Mouse (Mus musculus) forebrain, embryonic 12.5 days (tissue): ENCODE measurements around the gene Ifitm2. TPM values are rescaled to one million over a fixed set of nuclear protein-coding genes. Genes with fewer than 3 reads are reported as not detected.

ENCODE experiments used
- ATAC-seq: fragments of 200-750 bp; cut with Nextera tagmentation; 2 replicates; pipeline ENCODE4 v1.8.0; 2017; ENCODE audit warnings: moderate TSS enrichment; ENCODE audit not compliant: low FRiP score
- H3K27ac ChIP-seq: fragments of 300-500 bp; sonication (generic); 2 replicates; pipeline ENCODE4 v1.5.1; 2016; ENCODE audit warnings: mild to moderate bottlenecking
- H3K27me3 ChIP-seq: fragments of 300-500 bp; sonication (generic); 2 replicates; pipeline ENCODE4 v1.6.1; 2016; ENCODE audit warnings: mild to moderate bottlenecking
- H3K36me3 ChIP-seq: fragments of 300-500 bp; sonication (generic); replicated peaks from 2 replicates; pipeline ENCODE4 v1.6.1; 2016; ENCODE audit warnings: mild to moderate bottlenecking
- H3K4me1 ChIP-seq: fragments of 300-500 bp; sonication (generic); 2 replicates; pipeline ENCODE4 v1.6.1; 2016
- H3K4me2 ChIP-seq: fragments of 300-500 bp; sonication (generic); 2 replicates; pipeline ENCODE4 v1.6.1; 2016; ENCODE audit warnings: mild to moderate bottlenecking, moderate library complexity
- H3K4me3 ChIP-seq: fragments of 300-500 bp; sonication (generic); replicated peaks from 2 replicates; pipeline ENCODE4 v1.5.1; 2016; ENCODE audit warnings: mild to moderate bottlenecking
- H3K9ac ChIP-seq: fragments of 300-500 bp; sonication (generic); 2 replicates; pipeline ENCODE4 v1.6.1; 2016; ENCODE audit warnings: mild to moderate bottlenecking
- H3K9me3 ChIP-seq: fragments of 300-500 bp; sonication (generic); 2 replicates; pipeline ENCODE4 v1.6.1; 2016
- WGBS: fragments of 180-500 bp; shearing (Covaris S2); methylation state at CpG from one replicate; pipeline ENCODE4 v1.1.7; 2016; 5-methylcytosine and 5-hydroxymethylcytosine counted together
- polyA plus RNA-seq: library from polyadenylated mRNA; unstranded; fragments of >200 nt; fragmentation: Nextera tagmentation; extraction: Ambion mirVana; gene quantifications from 2 replicates; pipeline ENCODE4 v1.2.1, GENCODE M21; 2016

Gene Ifitm2
- polyA plus RNA-seq, 1 experiment from 2014 or later, result 217 TPM

DNA sequence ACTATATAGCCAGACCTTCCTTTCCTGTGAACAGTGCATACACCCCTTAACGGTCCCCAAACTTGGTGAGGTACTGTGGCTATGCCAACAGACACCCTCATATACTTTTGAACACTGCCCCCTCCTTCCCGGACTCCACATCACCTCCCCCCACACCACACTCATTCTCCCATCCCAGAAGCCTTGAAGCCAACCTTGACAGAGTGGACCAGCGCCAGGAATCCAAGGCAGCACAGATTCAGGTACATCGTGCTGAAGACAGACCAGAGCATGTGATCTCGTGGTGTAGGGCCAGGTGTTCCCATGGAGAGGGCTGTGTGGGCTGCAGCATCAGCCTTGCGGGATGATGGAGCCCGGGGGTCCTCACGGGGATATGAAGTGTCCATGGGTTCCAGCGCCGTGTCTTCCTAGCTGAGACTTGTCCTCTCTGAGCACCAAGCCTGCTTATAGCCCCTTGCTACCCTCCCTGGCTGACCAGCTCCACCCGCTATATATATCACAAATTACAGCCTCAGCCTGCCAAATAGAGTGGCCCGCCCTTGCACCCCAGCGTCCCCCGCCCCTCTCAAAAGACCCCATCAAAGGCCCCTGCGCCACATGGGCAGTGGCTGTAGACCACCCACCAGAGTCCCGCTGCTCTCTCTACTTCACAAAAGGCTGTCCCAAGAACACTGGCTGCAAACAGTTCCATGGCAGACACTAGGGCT is 5.8 kb downstream of the Ifitm2 start, which contains the start of gene Ifitm5:
Gene Ifitm5 (minus strand): TSS at position 468 of the 707 bp plus-strand sequence.
- H3K27ac ChIP-seq, result no peak within 1 kb of the TSS
- ATAC-seq, result no peak
- peaks cover 14% of the 10 kb centered on the region; the same call in 1 of the 2 replicates for H3K36me3 ChIP-seq
- no peak within 1 kb of the TSS for H3K4me3 ChIP-seq
- no peak within 1 kb of the TSS for H3K9ac ChIP-seq
- WGBS, result 78% methylated on average over 16 of the region's 16 CpGs
- H3K27me3 ChIP-seq, result no peaks in the 10 kb centered on the region
- H3K4me2 ChIP-seq, result no peak within 1 kb of the TSS
- H3K4me1 ChIP-seq, result peaks cover 25% of the 10 kb centered on the region
- no peaks in the 10 kb centered on the region for H3K9me3 ChIP-seq

DNA sequence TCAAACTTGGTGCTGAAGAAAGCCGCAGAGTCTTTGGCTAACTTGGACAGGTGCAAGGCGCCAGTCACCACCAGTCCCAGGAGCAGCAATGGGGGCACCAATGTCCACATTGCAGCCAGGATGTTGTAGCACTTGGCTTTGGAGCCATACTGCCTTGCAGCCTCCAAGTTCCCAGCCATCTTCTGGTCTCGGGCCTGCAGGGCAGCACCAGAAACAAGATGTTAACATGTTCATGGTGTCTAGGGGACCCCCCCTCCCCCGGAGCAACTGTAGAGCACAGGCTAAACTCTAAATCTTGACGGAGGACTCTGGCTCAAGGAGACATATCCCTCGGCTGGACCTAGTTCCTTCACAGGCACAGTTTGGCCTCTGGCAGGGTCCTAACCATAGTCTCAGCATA is 6.5 kb downstream of the Ifitm2 start:
- 92% methylated on average over 6 of the region's 6 CpGs for WGBS
- peaks cover 14% of the 10 kb centered on the region; the same call in 1 of the 2 replicates for H3K36me3 ChIP-seq
- H3K9ac ChIP-seq, result no peak overlapping the region
- ATAC-seq, result no peak
- peaks cover 19% of the 10 kb centered on the region for H3K4me1 ChIP-seq
- no peak overlapping the region for H3K4me3 ChIP-seq
- no peaks in the 10 kb centered on the region for H3K27me3 ChIP-seq
- H3K27ac ChIP-seq, result no peak overlapping the region
- H3K9me3 ChIP-seq, result no peaks in the 10 kb centered on the region
- H3K4me2 ChIP-seq, result no peak overlapping the region

DNA sequence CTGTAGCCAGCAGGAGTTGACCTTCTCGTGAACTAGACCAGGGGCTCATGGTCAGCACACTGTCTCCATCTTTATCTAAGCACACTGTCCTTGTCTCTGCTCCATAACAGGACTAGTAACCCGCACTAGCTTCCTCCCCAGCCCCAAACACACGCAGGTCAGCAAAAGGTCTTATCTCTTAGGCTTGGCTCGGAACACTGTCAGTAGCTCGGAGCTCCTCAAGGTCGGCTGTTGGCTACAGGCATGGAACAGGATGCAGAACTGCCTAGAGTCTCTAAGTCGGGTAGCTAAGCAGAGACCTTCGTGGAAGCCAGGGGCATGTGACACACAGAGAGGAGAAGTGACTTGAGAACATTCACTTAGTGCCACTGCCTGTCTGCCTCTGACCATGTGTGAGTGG is 7.6 kb downstream of the Ifitm2 start:
- Histone ChIP-seq H3K27me3 (no peaks in the 10 kb centered on the region), H3K4me2 (no peak overlapping the region), H3K9me3 (no peaks in the 10 kb centered on the region), H3K36me3 (peaks cover 14% of the 10 kb centered on the region; the same call in 1 of the 2 replicates), H3K4me3 (no peak overlapping the region), H3K9ac (no peak overlapping the region), H3K27ac (no peak overlapping the region), H3K4me1 (peaks cover 15% of the 10 kb centered on the region)
- WGBS, result 92% methylated on average over 8 of the region's 8 CpGs
- no peak for ATAC-seq

DNA sequence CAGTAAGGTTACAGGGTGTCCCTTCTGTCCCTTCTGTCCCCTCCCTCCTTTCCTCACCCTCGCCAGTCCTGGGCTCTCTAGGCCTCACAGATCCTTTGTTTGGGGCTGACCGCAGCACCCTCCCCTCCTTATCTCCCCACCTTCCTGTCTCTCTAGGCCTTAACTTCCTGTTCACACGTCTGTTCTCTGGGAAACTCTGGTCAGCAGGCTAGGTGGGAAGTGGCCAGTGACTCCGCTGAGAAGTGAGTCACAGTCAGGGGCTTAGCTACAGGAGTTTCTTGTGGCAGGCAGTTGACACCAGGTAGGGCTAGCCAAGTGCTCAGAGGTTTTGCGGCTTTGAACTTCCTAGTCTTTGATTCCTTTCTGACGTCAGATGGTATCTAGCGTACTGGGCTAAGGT is 8.8 kb downstream of the Ifitm2 start:
- WGBS, result 78% methylated on average over 7 of the region's 7 CpGs
- H3K27me3 ChIP-seq, result 0 out of 2 replicates have a peak, but pooled peaks cover 4% of the 10 kb centered on the region
- H3K4me1 ChIP-seq, result peaks cover 20% of the 10 kb centered on the region
- ATAC-seq, result no peak
- H3K27ac ChIP-seq, result no peak overlapping the region
- no peak overlapping the region for H3K4me2 ChIP-seq
- H3K9me3 ChIP-seq, result no peaks in the 10 kb centered on the region
- no peak overlapping the region for H3K9ac ChIP-seq
- H3K36me3 ChIP-seq, result peaks cover 14% of the 10 kb centered on the region; the same call in 1 of the 2 replicates
- no peak overlapping the region for H3K4me3 ChIP-seq

DNA sequence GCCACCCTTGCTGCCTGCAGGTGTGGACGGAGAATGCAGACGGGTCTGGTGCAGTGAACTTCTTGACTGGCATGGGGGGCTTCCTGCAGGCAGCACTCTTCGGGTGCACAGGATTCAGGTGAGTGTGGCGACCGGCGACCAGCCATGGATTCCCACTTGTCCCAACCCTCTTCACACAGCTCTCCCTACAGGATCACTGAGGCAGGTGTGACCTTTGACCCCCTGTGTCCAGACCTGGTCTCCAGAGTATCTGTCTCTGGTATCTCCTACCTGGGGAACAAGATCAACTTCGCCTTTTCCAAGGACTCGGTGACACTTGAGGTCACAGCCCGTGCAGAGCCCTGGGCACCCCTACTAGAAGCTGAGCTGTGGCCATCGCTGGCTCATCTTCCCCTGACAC is 9.5 kb downstream of the Ifitm2 start:
- ATAC-seq, result no peak
- WGBS, result 95% methylated on average over 10 of the region's 10 CpGs
- Histone ChIP-seq H3K4me1 (peaks cover 24% of the 10 kb centered on the region), H3K4me2 (no peak overlapping the region), H3K4me3 (no peak overlapping the region), H3K9me3 (no peaks in the 10 kb centered on the region), H3K27me3 (0 out of 2 replicates have a peak, but pooled peaks cover 4% of the 10 kb centered on the region), H3K27ac (no peak overlapping the region), H3K36me3 (peaks cover 14% of the 10 kb centered on the region; the same call in 1 of the 2 replicates), H3K9ac (no peak overlapping the region)

DNA sequence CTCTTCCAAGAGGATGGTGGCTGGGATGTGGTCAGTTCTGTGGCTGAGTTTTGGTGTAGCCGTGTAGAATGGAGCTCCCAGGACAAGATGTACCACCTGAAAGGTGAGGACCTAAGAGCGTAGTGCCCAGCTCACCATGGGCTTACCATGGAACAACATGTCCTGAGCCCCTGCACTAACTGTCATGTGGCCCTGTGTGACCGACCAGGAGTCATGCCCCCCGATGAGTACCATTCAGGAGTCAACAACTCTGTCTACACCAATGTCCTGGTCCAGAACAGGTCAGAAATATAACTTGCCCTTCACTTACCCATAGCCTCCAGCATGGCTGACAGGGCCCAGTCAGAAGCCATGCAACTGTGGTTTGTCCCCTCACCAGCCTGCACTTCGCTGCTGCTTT is 10.5 kb downstream of the Ifitm2 start:
- Histone ChIP-seq H3K9me3 (no peaks in the 10 kb centered on the region), H3K27me3 (0 out of 2 replicates have a peak, but pooled peaks cover 4% of the 10 kb centered on the region), H3K4me3 (no peak overlapping the region), H3K4me1 (peaks cover 13% of the 10 kb centered on the region), H3K9ac (no peak overlapping the region), H3K27ac (no peak overlapping the region), H3K36me3 (peaks cover 14% of the 10 kb centered on the region; the same call in 1 of the 2 replicates), H3K4me2 (no peak overlapping the region)
- ATAC-seq, result no peak
- 94% methylated on average over 5 of the region's 5 CpGs for WGBS

DNA sequence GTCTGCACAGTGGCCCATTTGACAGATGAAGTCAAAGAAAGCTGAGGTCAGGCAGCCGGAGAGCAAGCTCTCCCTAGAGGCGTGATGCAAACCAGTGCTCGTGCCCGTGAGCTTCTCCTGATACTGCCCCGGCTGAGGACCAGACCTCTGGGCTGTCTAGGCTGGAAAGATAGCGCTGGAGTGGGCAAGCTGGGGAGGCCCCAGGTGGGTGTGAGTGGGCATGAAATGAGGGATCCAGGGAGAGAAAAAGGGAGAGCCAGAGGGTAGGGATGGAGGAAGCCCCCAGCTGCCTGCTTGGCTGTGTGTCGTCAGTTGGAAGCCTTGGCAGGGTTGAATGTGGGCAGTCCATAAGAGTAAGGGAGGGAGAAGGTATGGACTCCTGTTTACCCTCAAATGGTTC is 11.6 kb downstream of the Ifitm2 start:
- Histone ChIP-seq H3K9me3 (no peaks in the 10 kb centered on the region), H3K36me3 (peaks cover 14% of the 10 kb centered on the region; the same call in 1 of the 2 replicates), H3K4me1 (peaks cover 16% of the 10 kb centered on the region), H3K4me2 (no peak overlapping the region), H3K27ac (no peak overlapping the region), H3K4me3 (no peak overlapping the region), H3K9ac (no peak overlapping the region), H3K27me3 (peaks cover 4% of the 10 kb centered on the region; the same call in 1 of the 2 replicates)
- ATAC-seq, result no peak
- 94% methylated on average over 7 of the region's 7 CpGs for WGBS

DNA sequence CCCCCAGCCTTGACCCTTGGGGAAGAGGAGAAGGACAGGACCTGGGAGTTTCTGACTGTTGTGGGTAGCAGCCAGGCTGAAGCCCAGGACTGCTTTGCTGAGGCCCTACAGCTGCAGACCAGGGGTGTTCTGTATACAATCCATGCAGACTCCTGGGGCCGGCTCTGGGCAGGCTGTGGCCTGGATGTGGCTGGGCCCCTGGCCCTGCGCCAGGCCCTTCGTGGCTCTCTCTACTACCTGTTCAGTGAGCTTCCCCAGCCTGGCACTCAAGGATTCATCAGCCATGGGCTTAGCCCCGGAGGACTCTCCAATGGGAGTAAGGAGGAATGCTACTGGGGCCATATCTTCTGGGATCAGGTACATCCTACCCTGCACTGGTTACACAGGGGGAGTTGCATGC is 12.4 kb downstream of the Ifitm2 start:
- Histone ChIP-seq H3K4me1 (peaks cover 16% of the 10 kb centered on the region), H3K27ac (no peak overlapping the region), H3K9ac (no peak overlapping the region), H3K36me3 (peaks cover 14% of the 10 kb centered on the region; the same call in 1 of the 2 replicates), H3K4me3 (no peak overlapping the region), H3K9me3 (no peaks in the 10 kb centered on the region), H3K4me2 (no peak overlapping the region), H3K27me3 (peaks cover 4% of the 10 kb centered on the region; the same call in 1 of the 2 replicates)
- WGBS, result 90% methylated on average over 4 of the region's 4 CpGs
- no peak for ATAC-seq

DNA sequence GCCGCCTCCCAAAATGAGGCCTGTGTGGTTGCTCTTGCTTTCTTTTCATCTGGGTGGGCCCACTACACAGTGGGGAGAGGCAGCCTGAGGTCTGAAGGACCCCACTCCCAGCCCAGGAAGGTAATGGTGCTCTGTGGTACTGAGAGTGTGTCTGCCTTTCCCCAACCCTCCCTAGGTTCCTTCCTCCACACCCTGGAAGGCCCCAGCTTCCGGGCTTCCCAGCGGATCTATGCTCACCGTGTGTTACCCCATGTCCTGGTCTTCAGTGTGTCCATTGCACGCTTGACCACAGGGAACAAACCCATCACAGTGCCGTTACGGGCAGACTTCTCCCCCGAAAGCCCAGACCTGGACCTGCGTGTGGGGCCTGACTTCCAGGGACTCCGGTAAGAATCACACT is 13.0 kb downstream of the Ifitm2 start:
- no peak overlapping the region for H3K4me2 ChIP-seq
- no peak for ATAC-seq
- WGBS, result 89% methylated on average over 10 of the region's 10 CpGs
- no peaks in the 10 kb centered on the region for H3K9me3 ChIP-seq
- no peak overlapping the region for H3K9ac ChIP-seq
- peaks cover 8% of the 10 kb centered on the region; the same call in 1 of the 2 replicates for H3K36me3 ChIP-seq
- no peak overlapping the region for H3K4me3 ChIP-seq
- peaks cover 16% of the 10 kb centered on the region for H3K4me1 ChIP-seq
- H3K27me3 ChIP-seq, result peaks cover 4% of the 10 kb centered on the region; the same call in 1 of the 2 replicates
- H3K27ac ChIP-seq, result no peak overlapping the region

DNA sequence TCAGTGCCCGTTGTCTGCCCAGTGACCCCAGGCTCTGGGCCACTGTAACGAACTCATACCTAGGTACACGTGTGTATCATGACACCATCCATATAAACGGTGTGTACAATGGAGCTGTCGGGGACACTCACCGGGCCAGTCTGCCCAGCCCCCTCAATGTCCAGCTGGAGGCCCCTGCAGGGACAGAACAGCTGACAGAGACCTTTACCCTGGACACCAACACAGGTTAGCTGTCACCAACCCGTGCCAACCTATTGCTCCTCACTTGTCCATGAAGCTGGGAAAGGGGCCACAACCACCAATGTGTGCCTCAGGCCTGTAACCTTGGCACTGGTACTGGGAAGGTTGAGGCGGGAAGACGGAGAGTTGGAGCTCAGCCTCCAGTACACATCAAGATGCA is 13.4 kb downstream of the Ifitm2 start:
- no peak for ATAC-seq

DNA sequence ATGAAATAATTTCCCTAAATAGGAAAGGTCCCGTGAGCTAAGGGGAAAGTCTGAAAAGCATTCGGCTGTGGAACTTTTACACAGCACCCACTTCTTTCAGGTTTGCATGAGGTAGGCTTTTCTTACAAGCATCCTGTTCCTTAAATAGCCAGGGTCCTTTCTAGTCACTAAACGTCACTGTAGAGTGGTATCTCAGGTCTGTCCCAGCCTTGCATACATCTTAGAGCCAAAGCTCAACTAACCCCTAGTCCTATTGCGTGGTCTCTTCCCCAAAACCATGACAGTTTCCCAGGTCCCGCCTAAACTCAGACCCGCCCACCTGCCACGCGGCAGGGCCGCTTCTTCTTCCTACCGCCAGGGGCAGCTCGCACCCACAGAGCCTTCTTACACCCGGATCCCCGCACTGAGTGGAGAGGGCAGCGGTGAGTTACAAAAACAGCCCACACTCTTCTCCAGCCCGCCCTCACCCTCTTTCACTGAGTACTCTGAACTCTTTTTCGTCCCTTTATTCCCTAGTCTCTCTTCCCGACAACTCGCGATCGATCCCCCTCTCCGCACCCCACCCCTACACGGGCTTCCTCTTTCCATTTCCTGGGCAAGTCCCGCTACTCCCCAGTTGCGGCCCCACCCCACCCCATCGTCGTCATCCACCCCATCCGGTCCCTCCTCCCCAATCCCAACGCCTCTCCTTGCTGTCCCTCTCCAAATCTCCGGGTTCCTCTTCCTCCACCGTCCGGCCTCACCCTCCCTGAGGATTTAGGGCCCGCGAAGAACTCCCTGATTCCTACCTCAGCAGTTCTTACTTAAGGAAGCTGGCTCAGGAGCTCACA is 14.3 kb downstream of the Ifitm2 start, which contains the start of gene Pgghg:
Gene Pgghg (plus strand): TSS at position 170 of the 830 bp plus-strand sequence.
- Histone ChIP-seq H3K36me3 (peaks cover 5% of the 10 kb centered on the region; the same call in 1 of the 2 replicates), H3K27me3 (peaks cover 4% of the 10 kb centered on the region; the same call in 1 of the 2 replicates), H3K9me3 (no peaks in the 10 kb centered on the region), H3K9ac (peak within 1 kb of the TSS; percentile 69), H3K27ac (no peak within 1 kb of the TSS; the same call in 1 of the 2 replicates), H3K4me1 (peaks cover 16% of the 10 kb centered on the region), H3K4me3 (peak within 1 kb of the TSS; percentile 48), H3K4me2 (peak within 1 kb of the TSS; percentile 65)
- WGBS, result 5% methylated on average over 33 of the region's 33 CpGs
- peak; percentile 89 for ATAC-seq

More for the DNA sequence above, 13.4 kb downstream of the Ifitm2 start:
- H3K4me2 ChIP-seq, result peak overlapping the region; percentile 65
- WGBS, result 65% methylated on average over 9 of the region's 9 CpGs
- H3K4me3 ChIP-seq, result peak overlapping the region; percentile 48
- H3K9me3 ChIP-seq, result no peaks in the 10 kb centered on the region
- peaks cover 16% of the 10 kb centered on the region for H3K4me1 ChIP-seq
- no peak overlapping the region for H3K27ac ChIP-seq
- H3K27me3 ChIP-seq, result peaks cover 4% of the 10 kb centered on the region; the same call in 1 of the 2 replicates
- H3K9ac ChIP-seq, result peak overlapping the region; percentile 69
- H3K36me3 ChIP-seq, result peaks cover 8% of the 10 kb centered on the region; the same call in 1 of the 2 replicates

DNA sequence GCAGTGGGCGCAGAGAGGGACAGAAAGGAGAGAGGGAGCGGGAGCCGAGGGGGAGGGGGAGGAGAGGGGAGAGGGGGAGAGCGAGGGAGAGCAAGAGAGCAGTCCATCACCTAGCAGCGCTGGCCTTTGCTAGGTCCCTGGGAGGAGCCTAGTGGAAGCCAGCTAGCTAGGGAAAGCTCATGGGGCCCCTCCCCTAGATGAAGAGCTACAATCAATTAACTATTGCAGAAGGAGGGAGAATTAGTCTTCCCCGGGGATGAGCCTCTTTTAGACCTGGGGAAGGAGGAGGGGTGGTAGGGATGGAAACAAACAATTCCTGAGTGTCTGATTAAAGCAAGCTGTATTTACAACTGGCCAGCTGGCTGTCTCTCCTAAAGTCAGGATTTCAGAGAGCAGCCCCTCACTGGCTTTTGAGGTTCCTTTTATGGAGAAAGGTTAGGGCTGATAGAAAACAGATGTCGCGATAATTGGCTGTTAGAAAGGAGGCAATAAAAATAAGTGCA is 16.1 kb downstream of the Ifitm2 start:
- peaks cover 16% of the 10 kb centered on the region for H3K4me1 ChIP-seq
- no peaks in the 10 kb centered on the region for H3K9me3 ChIP-seq
- H3K9ac ChIP-seq, result no peak overlapping the region
- H3K27me3 ChIP-seq, result peaks cover 4% of the 10 kb centered on the region; the same call in 1 of the 2 replicates
- no peak for ATAC-seq
- 13% methylated on average over 8 of the region's 8 CpGs for WGBS
- no peak overlapping the region for H3K4me3 ChIP-seq
- H3K27ac ChIP-seq, result no peak overlapping the region
- H3K4me2 ChIP-seq, result no peak overlapping the region
- no peaks in the 10 kb centered on the region; the same call in 1 of the 2 replicates for H3K36me3 ChIP-seq
